Mouse (Mus musculus) left cerebral cortex, adult 2 months (tissue): ENCODE measurements around the gene Tmem240. TPM values are rescaled to one million over a fixed set of nuclear protein-coding genes. Genes with fewer than 3 reads are reported as not detected.

Experiments
- DNase-seq, 2 experiments: peaks; one replicate each; pipeline ENCODE4 v3.0.0; 2021 to 2022; ENCODE audit warnings: low spot score in 2 of 2, mixed read lengths in 1 of 2; ENCODE audit errors: extremely low spot score in 1 of 2
- H3K27ac ChIP-seq: fragments of 200-600 bp; 2 replicates; pipeline ENCODE4 v1.8.1; 2022
- H3K4me3 ChIP-seq: fragments of 200-600 bp; 2 replicates; pipeline ENCODE4 v1.8.1; 2022
- CTCF ChIP-seq: fragments of 200-600 bp; IDR thresholded peaks from 2 replicates; pipeline ENCODE4 v1.8.1; 2022; ENCODE audit warnings: antibody characterized with exemption, mild to moderate bottlenecking, moderate library complexity
- intact Hi-C: fragments of 180-260 bp; cut with DNase I; formaldehyde crosslinking; loops from one replicate; pipeline ENCODE4 v1.15.1; 2025
- total RNA-seq, 2 experiments: library from RNA; stranded (reverse); gene quantifications; 2 replicates each; pipeline ENCODE4 v1.2.3; 2021

Tmem240 gene
- total RNA-seq, 2 experiments from 2014 or later, result 54.0 to 57.0 TPM

DNA sequence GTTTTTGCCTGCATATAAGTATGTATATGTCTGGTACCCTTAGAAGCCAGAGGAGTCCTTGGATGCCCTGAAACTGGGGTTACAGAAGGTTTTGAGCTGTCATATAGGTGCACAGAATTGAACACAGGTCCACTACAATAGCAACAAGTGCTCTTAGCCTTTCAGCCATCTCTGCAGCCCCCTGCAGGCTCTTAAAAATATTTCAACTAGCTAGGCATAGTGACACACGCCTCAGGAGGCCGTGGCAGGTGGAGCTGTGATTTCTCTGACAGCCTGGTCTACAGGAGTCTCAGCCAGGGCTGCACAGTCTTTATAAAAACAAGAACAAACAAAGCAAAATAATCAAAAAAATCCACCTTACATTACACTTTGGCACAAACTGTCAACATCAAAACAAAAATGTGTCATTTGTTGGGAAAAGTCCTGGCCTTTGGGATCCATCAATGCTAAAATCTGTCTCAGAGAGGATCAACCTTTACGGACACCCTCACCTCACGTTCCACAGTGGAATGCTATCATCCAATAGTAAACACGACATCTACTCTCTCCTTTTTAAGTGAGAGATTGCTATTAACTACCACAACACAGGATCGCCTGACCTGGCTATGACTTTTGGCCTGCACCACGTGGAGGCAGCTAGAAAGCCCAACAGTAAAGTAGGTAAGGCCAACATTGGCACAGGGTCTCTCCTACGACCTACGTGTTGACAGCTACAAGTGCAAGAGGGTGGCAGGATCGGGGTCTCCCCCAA is 25.4 kb downstream of the Tmem240 start:
- peak overlapping the region; percentile 78 for H3K4me3 ChIP-seq
- intact Hi-C loops, result no loop called here
- DNase-seq, result no peak
- peak; percentile 45 for TF ChIP-seq CTCF
- H3K27ac ChIP-seq, result peak overlapping the region; percentile 82

DNA sequence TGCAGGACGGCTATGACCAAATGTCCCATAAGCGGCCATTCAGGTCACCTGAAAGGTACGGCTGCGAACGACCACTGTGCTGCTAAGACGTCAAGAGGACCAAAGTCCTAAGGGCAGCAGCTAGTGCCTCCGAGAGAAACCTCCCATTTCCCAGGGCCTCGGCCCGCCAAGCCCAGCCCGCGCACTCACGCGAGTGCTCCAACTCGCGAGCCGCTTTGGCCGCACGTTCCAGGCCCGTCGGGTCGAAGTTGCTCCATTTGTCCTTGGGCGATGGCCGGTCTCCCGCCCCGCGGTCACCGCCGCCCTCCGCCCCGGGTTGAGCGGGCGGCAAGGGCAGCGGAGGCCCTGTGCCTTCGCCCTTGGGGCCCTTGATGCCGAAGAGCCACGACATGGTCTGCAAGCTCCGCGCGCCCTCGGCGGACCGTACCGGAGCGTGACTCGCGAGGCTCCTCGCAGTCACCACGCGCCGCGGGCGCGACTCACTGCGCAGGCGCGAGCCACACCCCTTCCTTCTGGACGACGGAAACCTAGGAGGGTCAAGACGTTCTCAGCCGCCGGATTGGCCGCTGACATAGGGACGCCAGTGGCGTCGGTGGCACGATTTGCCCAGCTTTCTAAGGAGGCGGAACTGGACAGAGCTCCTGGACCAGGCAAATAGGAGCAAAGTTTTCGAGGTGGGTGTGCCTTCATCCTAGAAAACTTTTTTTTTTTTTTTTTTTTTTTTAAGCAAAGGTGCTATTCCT is 26.2 kb downstream of the Tmem240 start, which contains the start of gene Atad3a:
Gene Atad3a, minus strand, starts transcription at position 481 of the 743 bp plus-strand sequence.
- H3K4me3 ChIP-seq, result peak within 1 kb of the TSS; percentile 78
- peak within 1 kb of the TSS; percentile 82 for H3K27ac ChIP-seq
- intact Hi-C loops, result no loop called here
- no peak for TF ChIP-seq CTCF
- peak; percentile 97 to 99 for DNase-seq

DNA sequence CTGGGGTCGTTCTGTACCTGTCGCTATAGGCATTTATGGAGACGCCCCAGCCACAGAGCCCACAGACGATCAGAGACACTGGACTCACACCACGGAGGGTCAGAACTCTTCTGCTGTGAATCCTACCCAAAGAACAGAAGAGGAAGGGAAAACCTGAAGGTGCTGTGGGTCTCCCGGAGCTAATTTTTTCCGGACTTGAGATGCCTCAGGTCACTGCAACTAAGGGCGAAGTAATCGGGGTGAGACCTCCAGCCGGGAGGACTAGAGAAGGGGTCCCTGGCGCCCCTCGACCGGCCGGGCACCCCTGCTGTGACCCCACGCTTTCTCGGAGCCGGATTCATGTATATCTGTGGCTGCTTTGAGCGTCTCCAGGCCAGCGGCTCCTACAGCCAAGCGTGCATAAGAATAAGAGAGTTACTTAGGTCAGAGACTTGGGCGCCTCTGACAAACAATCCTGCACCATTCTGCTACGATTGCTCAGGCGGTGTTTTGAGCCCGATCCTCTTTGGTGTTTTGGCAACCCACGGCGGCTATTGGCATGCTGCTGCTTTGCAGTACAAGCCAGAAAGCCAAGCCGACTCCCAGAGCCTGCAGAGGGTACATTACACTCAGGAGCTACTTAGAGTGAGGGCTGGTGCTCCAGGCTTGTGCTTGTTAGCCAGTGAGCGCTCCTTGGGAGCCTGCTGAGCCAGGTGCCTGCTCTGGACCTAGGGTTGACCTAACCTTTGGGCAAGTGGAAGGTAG is 26.9 kb downstream of the Tmem240 start:
- Histone ChIP-seq H3K27ac (0 out of 2 replicates have a peak overlapping the region, but pooled peaks have one; percentile 17), H3K4me3 (peak overlapping the region; percentile 78)
- DNase-seq, result no peak
- TF ChIP-seq CTCF, result no peak
- intact Hi-C loops, result no loop called here

DNA sequence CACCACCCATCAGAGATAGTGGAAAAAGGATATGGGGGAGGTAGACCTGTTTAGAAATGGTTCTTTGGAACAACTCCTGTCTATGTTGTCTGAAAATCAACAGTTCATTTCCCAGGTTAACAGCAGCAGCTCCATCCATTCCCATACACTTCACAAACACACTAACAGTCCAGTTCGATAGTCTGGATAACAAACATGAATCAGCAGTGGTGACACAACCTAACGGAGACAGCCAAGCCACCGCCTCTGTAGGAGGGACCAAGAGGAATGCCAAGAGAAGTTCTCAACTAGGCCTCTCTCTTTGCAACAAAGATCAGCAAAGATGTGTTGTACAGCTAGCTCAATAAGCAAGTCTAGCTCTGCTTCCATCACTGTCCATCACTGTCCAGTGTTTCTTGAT is 27.8 kb downstream of the Tmem240 start:
- no peak overlapping the region for H3K27ac ChIP-seq
- no peak for DNase-seq
- intact Hi-C loops, result no loop called here
- TF ChIP-seq CTCF, result no peak
- no peak overlapping the region for H3K4me3 ChIP-seq

DNA sequence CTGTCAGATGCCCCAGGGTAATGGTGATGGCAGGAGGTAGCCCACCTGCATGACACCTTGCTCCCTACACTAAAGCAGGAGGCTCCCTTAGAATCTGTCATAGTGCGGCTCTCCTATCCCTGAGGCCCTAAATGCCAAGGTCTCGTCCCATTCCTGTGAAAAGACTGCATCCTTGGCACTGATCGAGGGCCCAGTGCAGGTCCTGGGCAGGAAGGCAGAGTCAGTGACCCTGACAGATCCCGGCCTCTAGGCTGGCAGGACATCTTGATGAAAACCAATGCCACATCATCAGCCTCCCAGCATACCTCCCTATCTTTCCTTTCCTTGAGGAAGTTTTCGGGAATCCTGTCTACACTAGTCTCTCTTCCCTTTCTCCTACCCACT is 34.9 kb downstream of the Tmem240 start:
- peak overlapping the region; percentile 61 for H3K4me3 ChIP-seq
- DNase-seq, result no peak
- no peak for TF ChIP-seq CTCF
- H3K27ac ChIP-seq, result peak overlapping the region; percentile 80; the same call in 1 of the 2 replicates
- intact Hi-C loops, result no loop called here

DNA sequence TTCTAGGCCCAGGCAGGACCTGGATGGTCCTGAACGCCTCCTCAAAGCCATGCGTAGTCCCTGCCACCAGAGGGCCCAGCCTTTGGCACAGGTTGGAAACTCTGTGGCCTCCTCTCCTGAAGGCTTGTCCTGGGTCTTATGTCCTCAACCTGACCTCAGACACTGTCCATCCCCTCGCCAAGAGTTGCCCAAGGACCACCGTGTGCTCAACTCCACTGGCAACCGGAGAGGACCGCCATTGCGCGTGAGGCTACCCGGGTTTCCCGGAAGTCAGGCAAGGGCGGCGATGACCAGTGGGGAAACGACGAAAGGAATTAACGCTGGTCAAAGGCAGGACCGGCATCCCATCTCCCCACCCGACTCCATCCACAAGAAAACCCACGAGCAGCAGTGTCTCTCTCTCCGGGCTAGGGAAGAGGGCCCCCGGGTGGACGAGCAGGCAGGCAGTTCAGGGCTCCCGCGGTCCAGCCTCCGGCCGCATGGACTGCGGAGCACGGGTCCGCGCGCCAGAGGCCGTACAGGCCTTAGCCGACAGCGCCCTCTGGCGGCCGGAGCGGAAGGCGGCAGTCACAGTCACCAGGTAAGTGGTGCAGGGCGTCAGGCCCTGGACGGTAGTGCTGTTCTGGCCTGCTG is 35.4 kb downstream of the Tmem240 start:
- intact Hi-C loops, result loop anchor here (1.0 kb wide), 1 partner anchor 49 kb away; no protein-coding TSS in a partner anchor
- Histone ChIP-seq H3K27ac (peak overlapping the region; percentile 80), H3K4me3 (peak overlapping the region; percentile 61)
- DNase-seq, result peak; percentile 89 to 93
- TF ChIP-seq CTCF, result peak; percentile 93

DNA sequence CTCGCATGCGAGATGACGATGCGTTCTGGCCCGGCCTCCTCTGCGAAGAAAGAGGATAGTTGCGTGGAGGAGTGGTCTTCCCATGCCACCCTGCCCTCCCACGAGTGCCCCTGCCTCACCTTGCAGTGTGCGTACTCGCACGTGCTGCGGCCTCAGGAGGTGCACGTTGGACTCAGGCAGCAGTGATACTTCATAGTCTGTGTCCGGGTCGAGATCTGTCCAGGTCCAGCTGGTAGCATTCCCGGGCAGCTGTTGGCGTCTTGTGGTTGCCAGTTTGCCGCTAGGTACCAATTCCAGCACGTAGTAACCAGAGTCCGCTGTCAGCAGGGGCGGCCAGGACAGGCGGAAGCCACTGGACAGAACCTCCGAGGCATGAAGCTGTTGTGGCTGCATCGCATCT is 36.0 kb downstream of the Tmem240 start:
- intact Hi-C loops, result loop anchor here (1.0 kb wide), 1 partner anchor 49 kb away; no protein-coding TSS in a partner anchor
- Histone ChIP-seq H3K27ac (peak overlapping the region; percentile 80), H3K4me3 (peak overlapping the region; percentile 61)
- TF ChIP-seq CTCF, result no peak
- no peak for DNase-seq

DNA sequence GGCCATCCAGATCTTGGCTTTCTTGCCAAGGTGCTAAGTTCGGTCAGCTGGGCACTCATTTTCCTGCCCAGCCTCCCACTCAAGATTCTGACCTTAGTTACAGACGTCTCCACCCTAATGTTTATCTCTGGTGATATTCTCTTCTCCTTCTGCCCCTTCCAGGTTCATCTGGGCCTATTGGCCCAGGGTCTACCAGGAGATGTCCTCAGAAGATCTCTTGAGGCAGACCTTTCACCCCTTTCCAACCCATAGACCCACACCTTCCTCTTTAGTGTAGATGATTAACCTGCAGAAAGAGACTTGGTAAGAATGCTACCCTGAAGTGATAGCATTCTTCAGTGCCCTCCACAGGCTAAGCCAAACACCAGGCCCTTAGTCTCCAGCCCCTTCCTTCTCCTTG is 37.1 kb downstream of the Tmem240 start:
- no peak for TF ChIP-seq CTCF
- intact Hi-C loops, result no loop called here
- DNase-seq, result no peak
- Histone ChIP-seq H3K4me3 (no peak overlapping the region), H3K27ac (no peak overlapping the region)

DNA sequence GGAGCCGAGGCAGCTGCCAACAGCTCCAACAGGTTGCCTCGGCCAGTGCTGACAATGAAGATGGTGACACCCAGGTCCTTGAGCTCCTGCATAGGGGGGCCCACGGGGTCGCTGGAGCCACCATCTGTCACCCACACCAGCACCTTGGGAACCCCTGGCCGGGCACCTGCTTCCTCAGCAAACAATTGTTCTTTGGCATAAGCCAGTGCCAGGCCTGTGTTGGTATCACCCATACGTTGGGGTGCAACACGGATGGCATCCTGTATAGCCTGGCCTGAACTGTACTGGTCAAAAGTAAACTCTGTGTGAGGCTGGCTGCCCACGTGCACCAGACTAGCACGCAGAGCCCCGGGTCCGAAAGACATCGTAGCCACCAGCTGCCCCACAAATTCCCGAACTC is 38.2 kb downstream of the Tmem240 start:
- intact Hi-C loops, result no loop called here

DNA sequence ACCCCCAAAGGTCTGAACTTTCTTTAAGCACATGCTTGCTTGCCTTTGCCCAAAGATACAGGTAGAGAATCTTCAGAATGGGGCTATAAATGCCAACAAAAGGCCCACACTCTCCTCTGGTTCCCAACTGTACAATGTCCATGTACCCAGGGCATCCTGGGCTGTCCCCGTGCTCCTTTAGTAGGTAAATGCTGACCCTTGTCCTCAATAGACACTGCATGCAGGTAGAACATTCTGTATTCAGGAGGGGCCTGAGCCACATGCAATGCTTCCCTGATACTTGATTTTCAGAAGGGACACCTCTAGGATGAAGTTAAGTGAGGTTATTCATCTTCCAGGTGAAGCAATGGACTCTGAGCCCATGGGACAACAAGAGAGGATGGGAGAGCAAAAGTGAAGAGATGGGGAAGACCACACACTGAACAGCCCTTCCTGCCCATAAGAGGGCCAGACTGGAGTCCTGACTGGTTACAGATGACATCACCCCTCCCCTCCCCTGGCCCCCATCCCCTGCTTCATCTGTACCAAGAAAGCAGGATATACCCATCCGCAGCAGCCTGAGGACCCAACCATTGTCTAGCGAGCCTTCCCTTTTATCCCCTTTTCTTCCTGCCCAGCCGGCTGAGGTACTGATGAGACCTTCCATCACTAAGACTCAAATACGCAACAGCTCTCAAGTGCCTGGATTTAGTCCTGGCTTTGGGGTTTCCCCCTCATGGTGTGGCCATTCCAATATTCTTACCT is 38.9 kb downstream of the Tmem240 start:
- no peak for TF ChIP-seq CTCF
- H3K4me3 ChIP-seq, result peak overlapping the region; percentile 66
- no peak for DNase-seq
- peak overlapping the region; percentile 92 for H3K27ac ChIP-seq
- intact Hi-C loops, result no loop called here

More for the DNA sequence above, 38.2 kb downstream of the Tmem240 start:
- no peak for TF ChIP-seq CTCF
- H3K27ac ChIP-seq, result no peak overlapping the region
- peak overlapping the region; percentile 14 for H3K4me3 ChIP-seq
- DNase-seq, result no peak

DNA sequence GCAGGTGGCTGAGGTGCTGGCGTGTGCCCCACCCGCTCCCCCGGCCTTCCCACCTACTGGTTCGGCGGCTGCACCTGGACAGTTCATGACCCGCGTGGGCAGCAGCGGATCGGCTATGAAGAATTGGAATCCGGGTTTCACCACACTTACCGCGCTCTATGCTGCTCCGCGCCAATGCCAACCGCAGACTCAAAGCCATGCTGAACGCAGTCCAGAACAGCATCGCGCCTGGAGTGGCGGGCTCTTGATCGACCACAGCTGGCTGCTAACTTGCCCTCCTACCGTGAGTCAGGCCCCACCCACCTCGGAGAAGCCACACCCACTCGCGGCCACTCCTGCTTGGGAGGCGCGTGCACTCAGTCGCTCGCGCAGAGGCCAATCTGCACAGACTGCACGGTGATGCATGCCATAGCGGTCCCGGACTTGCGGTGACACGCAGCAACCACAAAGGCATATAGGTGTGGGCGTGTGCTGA is 39.7 kb downstream of the Tmem240 start, which contains the start of gene Vwa1:
Gene Vwa1, minus strand, starts transcription at position 419 of the 475 bp plus-strand sequence.
- Histone ChIP-seq H3K4me3 (peak within 1 kb of the TSS; percentile 66), H3K27ac (peak within 1 kb of the TSS; percentile 92)
- intact Hi-C loops, result no loop called here
- peak; percentile 86 to 89 for DNase-seq
- TF ChIP-seq CTCF, result no peak
